Mouse (Mus musculus): Measurements from ENCODE around the gene Ell3. TPM values are rescaled to one million over a fixed set of nuclear protein-coding genes. Genes with fewer than 3 reads are reported as not detected.
"Not testable (repeated sequence)": the region's sequence is repeated elsewhere in the genome, so short reads cannot be mapped to it uniquely, and the experiment has no call there.

Ell3 gene
- total RNA-seq (2012; rRNA removed) (not detected in 2 replicates), polyA plus RNA-seq (2012; ENCODE audit: insufficient read depth in 1 of 2, insufficient read length in 2 of 2, low read depth in 1 of 2, low replicate concordance in 2 of 2, missing spikeins in 1 of 2) (not detected)

DNA sequence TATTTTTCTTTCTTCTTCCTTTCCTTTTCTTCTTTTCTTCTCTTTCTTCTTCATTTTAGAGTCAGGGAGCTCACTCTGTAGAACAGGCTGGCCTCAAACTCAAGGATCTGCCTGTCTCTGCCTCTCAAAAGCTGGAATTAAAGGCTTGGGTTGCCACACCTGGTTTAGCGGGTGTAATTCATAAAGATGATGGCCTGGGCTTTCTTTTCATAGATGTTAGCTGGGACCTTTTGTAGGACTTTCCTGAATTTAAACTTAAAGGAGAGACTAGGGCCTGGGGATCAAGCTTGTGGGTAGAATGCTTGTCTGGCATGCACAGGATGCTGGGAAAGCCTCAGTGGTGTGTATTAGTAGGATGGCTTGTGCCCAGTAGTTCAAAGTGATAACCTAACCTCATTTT lies at the start of gene Ell3:
Ell3 (minus strand) TSS at position 101 of the 400 bp plus-strand sequence.
- TF ChIP-seq MYC (IDR thresholded peaks at IDR 0.05; ENCODE audit: low read depth, low read length) = no peak
- TF ChIP-seq MXI1 (IDR thresholded peaks at IDR 0.05; ENCODE audit: low read depth, low read length) = no peak
- Histone ChIP-seq H3K9me3 (replicated peaks; ENCODE audit: insufficient read depth, low read length) (no peaks in the 10 kb centered on the region), H3K9ac (ENCODE audit: control insufficient read depth, low read depth, low read length, poor library complexity, severe bottlenecking) (no peak within 1 kb of the TSS), H3K27ac (ENCODE audit: control insufficient read depth, low read depth, low read length) (0 out of 2 replicates have a peak within 1 kb of the TSS, but pooled peaks have one; percentile 10), H3K27me3 (ENCODE audit: control insufficient read depth in 1 of 2, insufficient read depth in 2 of 2, low read length in 2 of 2) (no peaks in the 10 kb centered on the region), H3K79me2 (ENCODE audit: control insufficient read depth, insufficient read depth, low read length, poor library complexity) (no peaks in the 10 kb centered on the region; the same call in 1 of the 2 replicates), H3K4me1 (ENCODE audit: control insufficient read depth in 1 of 2, insufficient read depth in 2 of 2, low read length in 2 of 2) (peaks cover 11 to 27% of the 10 kb centered on the region in 2 experiments), H3K36me3 (ENCODE audit: control insufficient read depth in 1 of 2, insufficient read depth in 2 of 2, low read length in 2 of 2) (peaks cover 0 to 18% of the 10 kb centered on the region in 2 experiments; a peak in 2 of 4 replicates), H3K4me3 (ENCODE audit: control insufficient read depth in 1 of 2, insufficient read depth in 1 of 2, low read depth in 2 of 2, low read length in 2 of 2) (no peak within 1 kb of the TSS)
- no peak for DNase-seq (ENCODE audit: low read depth, low spot score)

DNA sequence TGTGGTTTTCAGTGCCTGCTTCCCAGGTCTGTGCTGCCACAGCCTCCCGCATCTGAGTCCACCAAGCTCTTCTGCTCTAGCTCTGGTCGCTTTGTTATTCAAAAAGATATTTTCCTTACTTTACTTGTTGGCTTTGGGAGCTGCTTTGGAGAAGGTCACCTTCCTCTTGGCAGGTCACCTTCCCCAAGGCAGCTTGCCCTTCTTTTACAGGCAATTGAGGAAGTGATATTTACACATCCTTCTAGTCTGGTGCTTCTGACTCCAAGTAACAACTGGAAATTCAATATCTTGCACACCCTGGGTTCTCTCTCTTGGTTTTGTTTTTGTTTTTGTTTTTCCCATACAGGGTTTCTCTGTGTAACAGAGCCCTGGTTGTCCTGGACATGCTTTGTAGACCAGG lies 40.3 kb upstream of the Ell3 start:
- H3K4me3 ChIP-seq (ENCODE audit: control insufficient read depth in 1 of 2, insufficient read depth in 1 of 2, low read depth in 2 of 2, low read length in 2 of 2); H3K79me2 ChIP-seq (ENCODE audit: control insufficient read depth, insufficient read depth, low read length, poor library complexity); H3K4me1 ChIP-seq (ENCODE audit: control insufficient read depth in 1 of 2, insufficient read depth in 2 of 2, low read length in 2 of 2); DNase-seq (ENCODE audit: low read depth, low spot score); H3K9ac ChIP-seq (ENCODE audit: control insufficient read depth, low read depth, low read length, poor library complexity, severe bottlenecking); H3K9me3 ChIP-seq (replicated peaks; ENCODE audit: insufficient read depth, low read length); H3K36me3 ChIP-seq (ENCODE audit: control insufficient read depth in 1 of 2, insufficient read depth in 2 of 2, low read length in 2 of 2); H3K27me3 ChIP-seq (ENCODE audit: control insufficient read depth in 1 of 2, insufficient read depth in 2 of 2, low read length in 2 of 2); H3K27ac ChIP-seq (ENCODE audit: control insufficient read depth, low read depth, low read length): not testable (repeated sequence)

DNA sequence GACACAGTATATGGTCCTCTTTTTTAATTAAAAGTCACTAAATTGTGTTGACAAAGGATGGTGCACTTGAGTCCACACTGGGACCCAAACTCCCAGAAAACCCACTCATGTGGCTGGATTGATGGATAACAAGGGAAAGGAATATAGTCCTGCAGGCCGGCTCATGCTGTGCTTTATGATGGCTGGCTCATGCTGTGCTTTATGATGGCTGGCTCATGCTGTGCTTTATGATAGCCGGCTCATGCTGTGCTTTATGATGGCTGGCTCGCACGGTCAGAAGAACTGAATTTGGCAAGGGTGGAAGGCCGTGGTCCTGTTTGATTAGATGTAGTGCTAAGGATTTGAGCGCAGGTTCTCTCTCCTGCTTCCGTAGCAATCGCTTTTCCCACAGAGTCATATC lies 39.5 kb upstream of the Ell3 start:
- Histone ChIP-seq H3K9ac (ENCODE audit: control insufficient read depth, low read depth, low read length, poor library complexity, severe bottlenecking) (no peak overlapping the region), H3K4me1 (ENCODE audit: control insufficient read depth in 1 of 2, insufficient read depth in 2 of 2, low read length in 2 of 2) (no peaks in the 10 kb centered on the region), H3K27me3 (ENCODE audit: control insufficient read depth in 1 of 2, insufficient read depth in 2 of 2, low read length in 2 of 2) (no peaks in the 10 kb centered on the region), H3K36me3 (ENCODE audit: control insufficient read depth in 1 of 2, insufficient read depth in 2 of 2, low read length in 2 of 2) (no peaks in the 10 kb centered on the region), H3K79me2 (ENCODE audit: control insufficient read depth, insufficient read depth, low read length, poor library complexity) (no peaks in the 10 kb centered on the region), H3K27ac (ENCODE audit: control insufficient read depth, low read depth, low read length) (no peak overlapping the region), H3K9me3 (replicated peaks; ENCODE audit: insufficient read depth, low read length) (no peaks in the 10 kb centered on the region), H3K4me3 (ENCODE audit: control insufficient read depth in 1 of 2, insufficient read depth in 1 of 2, low read depth in 2 of 2, low read length in 2 of 2) (no peak overlapping the region)
- DNase-seq (ENCODE audit: low read depth, low spot score) = no peak
- TF ChIP-seq MXI1 (IDR thresholded peaks at IDR 0.05; ENCODE audit: low read depth, low read length) (no peak), UBTF (IDR thresholded peaks at IDR 0.05; ENCODE audit: borderline replicate concordance, insufficient read depth, low read depth, low read length) (no peak), RCOR1 (IDR thresholded peaks at IDR 0.05; ENCODE audit: low read depth, low read length) (no peak)

DNA sequence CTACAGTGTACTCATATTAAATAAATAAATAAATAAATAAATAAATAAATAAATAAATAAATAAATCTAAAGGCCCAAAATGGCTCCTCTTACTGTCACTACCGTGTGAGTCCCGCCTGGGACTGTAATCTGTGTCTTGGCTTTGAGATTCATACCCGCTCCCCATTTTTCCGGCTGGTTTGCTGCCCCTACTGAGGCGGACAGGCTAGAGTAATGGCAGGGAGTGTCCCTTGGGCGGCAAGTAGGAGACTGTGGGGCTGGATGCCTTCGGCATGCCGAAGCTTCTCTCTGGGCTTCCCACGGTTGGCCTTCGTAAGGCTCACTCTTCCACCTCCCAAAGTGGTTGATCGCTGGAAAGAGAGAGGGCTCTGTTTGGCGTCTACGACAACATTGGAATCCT lies 36.8 kb upstream of the Ell3 start:
- not testable (repeated sequence) for H3K9ac ChIP-seq (ENCODE audit: control insufficient read depth, low read depth, low read length, poor library complexity, severe bottlenecking); DNase-seq (ENCODE audit: low read depth, low spot score); H3K4me3 ChIP-seq (ENCODE audit: control insufficient read depth in 1 of 2, insufficient read depth in 1 of 2, low read depth in 2 of 2, low read length in 2 of 2); H3K79me2 ChIP-seq (ENCODE audit: control insufficient read depth, insufficient read depth, low read length, poor library complexity); H3K9me3 ChIP-seq (replicated peaks; ENCODE audit: insufficient read depth, low read length); H3K27me3 ChIP-seq (ENCODE audit: control insufficient read depth in 1 of 2, insufficient read depth in 2 of 2, low read length in 2 of 2); H3K27ac ChIP-seq (ENCODE audit: control insufficient read depth, low read depth, low read length); H3K36me3 ChIP-seq (ENCODE audit: control insufficient read depth in 1 of 2, insufficient read depth in 2 of 2, low read length in 2 of 2); H3K4me1 ChIP-seq (ENCODE audit: control insufficient read depth in 1 of 2, insufficient read depth in 2 of 2, low read length in 2 of 2)

All from MEL (cell line).